Mouse (Mus musculus) stomach, postnatal 0 days (tissue): ENCODE measurements at regions not wholly inside any gene's neighbourhood (a gene's known extent, or its start where the extent isn't known, plus 50 kb on each side); places are given as distances from the start of the nearest gene placed in this dataset.

Experiments used
- ATAC-seq: fragments of 200-750 bp; cut with Nextera tagmentation; 2 replicates; pipeline ENCODE4 v1.8.0; 2017; ENCODE audit not compliant: low FRiP score, low TSS enrichment
- DNase-seq: peaks from one replicate; pipeline ENCODE4 v3.0.0-alpha.2; 2016; ENCODE audit warnings: low spot score
- H3K27ac ChIP-seq: fragments of 300-500 bp; sonication (generic); replicated peaks from 2 replicates; pipeline ENCODE4 v1.5.1; 2014; ENCODE audit warnings: mild to moderate bottlenecking, control low read depth
- H3K27me3 ChIP-seq: fragments of 300-500 bp; sonication (generic); 2 replicates; pipeline ENCODE4 v1.6.1; 2014; ENCODE audit warnings: low read length; ENCODE audit not compliant: control insufficient read depth, insufficient read depth
- H3K36me3 ChIP-seq: fragments of 300-500 bp; sonication (generic); 2 replicates; pipeline ENCODE4 v1.6.1; 2014; ENCODE audit warnings: low read length, mixed read lengths; ENCODE audit not compliant: control insufficient read depth, insufficient read depth
- H3K4me1 ChIP-seq: fragments of 300-500 bp; sonication (generic); replicated peaks from 2 replicates; pipeline ENCODE4 v1.6.1; 2014; ENCODE audit warnings: antibody characterized with exemption; ENCODE audit not compliant: control insufficient read depth, insufficient read depth
- H3K4me2 ChIP-seq: fragments of 300-500 bp; sonication (generic); replicated peaks from 2 replicates; pipeline ENCODE4 v1.6.1; 2014; ENCODE audit warnings: low read depth, mild to moderate bottlenecking, control low read depth, moderate library complexity
- H3K4me3 ChIP-seq: fragments of 300-500 bp; sonication (generic); 2 replicates; pipeline ENCODE4 v1.5.1; 2014; ENCODE audit warnings: low read depth, low read length, control low read depth
- H3K9ac ChIP-seq: fragments of 300-500 bp; sonication (generic); 2 replicates; pipeline ENCODE4 v1.6.1; 2014; ENCODE audit warnings: mild to moderate bottlenecking, low read length, control low read depth, mixed read lengths
- H3K9me3 ChIP-seq: fragments of 300-500 bp; sonication (generic); 2 replicates; pipeline ENCODE4 v1.6.1; 2016; ENCODE audit warnings: low read length; ENCODE audit not compliant: control insufficient read depth
- CTCF ChIP-seq: IDR thresholded peaks from 2 replicates; pipeline ENCODE4 v1.5.1; 2016; ENCODE audit warnings: antibody characterized with exemption, low read depth, mild to moderate bottlenecking, moderate library complexity
- EP300 ChIP-seq: optimal IDR thresholded peaks from 2 replicates; pipeline ENCODE3; 2016; ENCODE audit warnings: antibody characterized with exemption
- WGBS: fragments of 180-500 bp; shearing (Covaris S2); extraction: QIAGEN DNeasy Blood & Tissue Kit; methylation state at CpG from one replicate; pipeline ENCODE4 v1.1.7; 2014; 5-methylcytosine and 5-hydroxymethylcytosine counted together

DNA sequence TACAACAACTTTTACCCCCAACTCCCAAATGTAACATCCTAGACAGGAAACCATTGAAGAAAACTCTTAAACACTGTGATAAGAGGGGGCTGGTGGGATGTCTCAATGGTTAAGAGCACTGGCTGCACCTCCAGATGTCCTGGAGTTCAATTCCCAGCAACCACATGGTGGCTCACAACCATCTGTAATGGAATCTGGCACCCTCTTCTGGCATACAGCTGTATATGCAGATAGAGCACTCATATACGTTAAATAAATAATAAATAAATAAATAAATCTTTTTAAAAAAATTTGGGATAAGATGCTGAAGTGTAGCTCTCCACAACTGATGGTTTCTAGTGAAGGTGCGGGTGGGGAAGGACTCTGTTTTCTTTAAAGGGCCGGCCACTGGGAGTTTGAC lies 69.3 kb downstream of the Kctd15 start:
- Histone ChIP-seq H3K9me3 (no peaks in the 10 kb centered on the region), H3K36me3 (no peaks in the 10 kb centered on the region), H3K27ac (no peak overlapping the region), H3K27me3 (no peaks in the 10 kb centered on the region), H3K4me2 (no peak overlapping the region), H3K9ac (no peak overlapping the region), H3K4me3 (no peak overlapping the region), H3K4me1 (no peaks in the 10 kb centered on the region)
- DNase-seq = no peak
- no peak for ATAC-seq
- 91% methylated on average over 3 of the region's 3 CpGs for WGBS
- TF ChIP-seq CTCF (no peak), EP300 (no peak)

DNA sequence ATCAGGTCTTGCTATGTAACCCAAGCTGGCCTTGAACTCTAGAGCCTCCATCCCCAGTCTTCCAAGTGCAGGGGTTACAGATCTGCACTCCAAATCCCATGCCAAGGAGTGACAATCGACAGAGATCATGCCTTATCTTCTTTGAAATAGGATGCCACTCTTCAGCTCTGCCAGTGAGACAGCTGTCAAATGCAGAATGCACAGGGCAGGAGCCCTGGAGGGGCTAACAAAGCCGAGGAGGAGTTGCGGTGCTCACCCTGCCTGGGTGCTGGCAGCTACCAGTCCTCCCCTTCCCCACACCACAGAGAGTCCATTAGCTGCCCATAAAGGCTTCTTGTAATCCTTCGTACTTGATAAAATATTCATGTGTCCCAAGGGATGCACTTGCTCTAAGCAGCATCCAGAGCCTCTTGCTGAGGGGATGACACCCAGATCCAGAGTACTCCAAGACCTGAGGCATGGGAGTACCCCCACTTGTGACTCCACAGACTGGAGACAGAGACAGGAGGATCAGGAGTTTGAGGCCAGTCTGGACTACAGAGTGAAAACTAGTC lies 71.1 kb downstream of the Kctd15 start:
- DNase-seq (no peak), ATAC-seq (no peak)
- Histone ChIP-seq H3K4me3 (no peak overlapping the region), H3K9ac (no peak overlapping the region), H3K27me3 (no peaks in the 10 kb centered on the region), H3K4me1 (no peaks in the 10 kb centered on the region), H3K36me3 (no peaks in the 10 kb centered on the region), H3K27ac (no peak overlapping the region), H3K4me2 (no peak overlapping the region), H3K9me3 (no peaks in the 10 kb centered on the region)
- TF ChIP-seq EP300 (no peak), CTCF (no peak)
- 73% methylated on average over 4 of the region's 4 CpGs for whole genome bisulfite sequencing

DNA sequence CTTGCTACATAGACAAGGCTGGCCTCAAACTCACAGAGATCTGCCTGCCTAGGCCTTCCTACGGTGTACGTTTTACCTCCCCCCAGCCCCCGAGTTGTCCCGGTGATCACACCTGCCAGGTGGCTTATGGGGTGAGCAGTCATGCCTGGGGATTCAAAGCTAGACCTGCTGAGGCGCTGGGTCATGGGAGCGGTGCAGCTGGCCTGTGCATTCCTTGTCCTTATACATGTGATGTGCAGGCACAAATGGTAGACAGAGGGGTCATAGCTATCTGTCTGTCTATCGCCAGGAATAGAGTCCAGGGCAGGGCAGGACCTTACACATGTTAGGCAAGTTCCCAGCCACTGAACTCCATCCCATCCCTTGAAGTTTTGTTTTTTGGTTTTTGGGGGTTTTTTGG lies 71.7 kb downstream of the Kctd15 start:
- Histone ChIP-seq H3K9ac (no peak overlapping the region), H3K4me3 (no peak overlapping the region), H3K4me2 (no peak overlapping the region), H3K27ac (no peak overlapping the region), H3K27me3 (no peaks in the 10 kb centered on the region), H3K9me3 (no peaks in the 10 kb centered on the region), H3K4me1 (no peaks in the 10 kb centered on the region), H3K36me3 (no peaks in the 10 kb centered on the region)
- ATAC-seq (no peak), DNase-seq (no peak)
- no peak for TF ChIP-seq EP300
- no peak for TF ChIP-seq CTCF
- 84% methylated on average over 7 of the region's 7 CpGs for WGBS

DNA sequence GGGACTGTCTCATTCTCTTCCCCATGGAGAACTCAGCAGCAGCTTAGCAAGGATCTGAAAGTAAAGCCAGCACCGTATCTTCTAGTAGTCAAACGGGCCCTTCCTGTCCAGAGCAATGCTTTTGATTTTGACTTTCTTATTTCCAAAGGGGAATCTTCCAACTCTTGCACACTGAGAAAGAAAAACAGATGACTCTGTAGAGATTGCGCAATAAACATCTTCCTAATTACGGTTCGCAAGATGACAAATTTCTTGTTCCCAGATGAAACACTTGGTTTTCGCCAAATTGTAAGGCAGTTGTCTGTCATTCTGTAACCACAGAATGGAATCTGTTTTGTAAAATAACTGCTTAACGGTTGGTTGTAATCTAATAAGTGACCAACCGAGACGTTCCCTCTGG lies 75.7 kb downstream of the Kctd15 start:
- Histone ChIP-seq H3K27me3 (no peaks in the 10 kb centered on the region), H3K36me3 (no peaks in the 10 kb centered on the region), H3K4me1 (no peaks in the 10 kb centered on the region), H3K9me3 (no peaks in the 10 kb centered on the region), H3K4me2 (no peak overlapping the region), H3K4me3 (no peak overlapping the region), H3K27ac (no peak overlapping the region), H3K9ac (no peak overlapping the region)
- TF ChIP-seq EP300 = no peak
- no peak for TF ChIP-seq CTCF
- DNase-seq (no peak), ATAC-seq (no peak)
- WGBS = 84% methylated on average over 9 of the region's 9 CpGs

DNA sequence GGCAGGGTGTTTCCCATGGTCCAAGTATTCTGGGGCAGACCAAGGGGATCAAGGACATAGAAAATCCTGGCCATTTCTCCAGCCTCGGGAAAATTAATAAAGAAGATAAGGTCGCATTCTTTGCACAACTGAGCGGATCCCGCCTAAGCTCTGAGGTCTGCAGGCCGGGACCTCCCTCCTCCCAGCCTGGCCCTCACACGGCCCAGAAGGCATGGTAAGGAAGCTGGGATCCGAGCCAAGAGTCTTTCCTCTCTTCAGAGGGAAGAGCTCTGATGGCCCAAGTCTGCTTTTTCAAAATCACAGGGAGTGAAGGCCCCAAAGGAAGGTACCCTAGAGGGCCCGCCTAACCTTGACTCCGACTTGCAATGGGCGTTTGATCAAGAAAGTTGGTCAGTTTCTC lies 85.2 kb downstream of the Kctd15 start:
- Histone ChIP-seq H3K9ac (peak overlapping the region; percentile 59; the same call in 1 of the 2 replicates), H3K4me3 (no peak overlapping the region), H3K4me2 (no peak overlapping the region), H3K9me3 (no peaks in the 10 kb centered on the region), H3K27ac (peak overlapping the region; percentile 78), H3K4me1 (peaks cover 7% of the 10 kb centered on the region), H3K27me3 (no peaks in the 10 kb centered on the region), H3K36me3 (no peaks in the 10 kb centered on the region; the same call in 1 of the 2 replicates)
- ATAC-seq (peak; percentile 59; the same call in 1 of the 2 replicates), DNase-seq (peak; percentile 19)
- no peak for TF ChIP-seq CTCF
- no peak for TF ChIP-seq EP300
- WGBS = 32% methylated on average over 10 of the region's 10 CpGs

DNA sequence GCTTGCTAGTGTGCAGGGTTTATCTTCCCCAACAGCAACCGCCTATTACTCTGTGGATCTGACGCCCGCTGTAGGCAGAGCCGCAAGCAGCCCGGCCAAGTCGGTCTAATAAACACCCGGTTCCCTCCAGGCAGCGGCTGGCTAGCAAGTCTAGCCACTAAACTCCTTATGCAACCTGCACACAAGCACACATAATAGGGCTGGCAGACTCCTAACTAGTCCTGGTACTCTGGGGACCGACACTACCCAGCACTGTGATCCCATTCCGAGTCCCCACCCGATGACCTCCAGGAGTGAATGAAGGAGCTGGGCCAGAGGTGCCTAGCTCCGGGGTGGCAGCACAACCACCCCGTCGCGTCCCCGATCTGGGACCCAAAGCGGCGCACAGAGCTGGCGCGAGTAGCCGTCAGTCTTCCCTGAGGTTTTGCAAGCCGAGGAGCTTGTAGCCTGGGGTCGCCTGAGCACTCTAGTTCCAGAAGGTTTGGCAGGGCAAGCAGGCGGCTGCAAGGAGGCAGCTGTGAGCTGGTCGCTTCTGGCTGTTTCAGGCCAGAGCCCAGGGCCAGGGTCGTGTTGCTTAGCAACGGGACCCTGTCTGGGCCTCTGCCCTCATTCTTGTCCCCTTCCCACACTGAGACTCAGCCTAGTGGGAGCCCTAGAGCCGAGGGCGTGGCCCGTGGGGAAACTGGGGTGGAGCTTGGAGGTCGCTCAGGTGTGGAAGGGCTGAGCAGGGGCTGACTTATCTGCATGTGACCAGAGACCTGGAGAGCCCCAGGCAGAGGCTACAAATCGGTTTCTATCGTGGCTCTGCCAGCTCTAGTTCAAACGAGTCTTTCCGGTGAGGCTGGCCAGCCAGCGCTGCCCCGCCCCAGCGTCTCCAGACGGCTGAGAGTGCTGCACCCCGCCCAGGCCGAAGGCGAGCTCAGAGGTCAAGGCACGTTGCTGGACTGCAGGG lies 86.1 kb downstream of the Kctd15 start:
- peak overlapping the region; percentile 59 for H3K9ac ChIP-seq
- peak; percentile 80 for ATAC-seq
- WGBS = 2% methylated on average over 43 of the region's 43 CpGs
- peaks cover 7% of the 10 kb centered on the region for H3K4me1 ChIP-seq
- peak overlapping the region; percentile 32 for H3K4me3 ChIP-seq
- no peaks in the 10 kb centered on the region; the same call in 1 of the 2 replicates for H3K36me3 ChIP-seq
- DNase-seq = peak; percentile 71
- no peak for TF ChIP-seq EP300
- TF ChIP-seq CTCF = no peak; the same call in 1 of the 2 replicates
- H3K27ac ChIP-seq = peak overlapping the region; percentile 78
- no peaks in the 10 kb centered on the region for H3K27me3 ChIP-seq
- peak overlapping the region; percentile 74 for H3K4me2 ChIP-seq
- no peaks in the 10 kb centered on the region for H3K9me3 ChIP-seq
